Mouse (Mus musculus): ENCODE measurements at regions not wholly inside any gene's neighbourhood (a gene's known extent, or its start where the extent isn't known, plus 50 kb on each side); places are given as distances from the start of the nearest gene placed in this dataset.

- Histone ChIP-seq H3K4me3 (ENCODE audit: insufficient read depth, low read length) (no peak overlapping the region), H3K27ac (ENCODE audit: insufficient read depth, low read depth, low read length) (no peak overlapping the region), H3K4me1 (ENCODE audit: control insufficient read depth, insufficient read depth, low read length) (no peaks in the 10 kb centered on the region)
- no peak for TF ChIP-seq CTCF (IDR thresholded peaks at IDR 0.05; ENCODE audit: low read depth, low read length)
- no peak for TF ChIP-seq POLR2A (IDR thresholded peaks at IDR 0.05; ENCODE audit: borderline replicate concordance, low read depth, low read length)
These were observed 247.4 kb upstream of the Noct start for GRCm38 (mm10) chr3:50976818-50977217.

- Histone ChIP-seq H3K4me3 (ENCODE audit: insufficient read depth, low read length) (no peak overlapping the region), H3K27ac (ENCODE audit: insufficient read depth, low read depth, low read length) (no peak overlapping the region), H3K4me1 (ENCODE audit: control insufficient read depth, insufficient read depth, low read length) (no peaks in the 10 kb centered on the region)
- no peak for TF ChIP-seq POLR2A (IDR thresholded peaks at IDR 0.05; ENCODE audit: borderline replicate concordance, low read depth, low read length)
- TF ChIP-seq CTCF (IDR thresholded peaks at IDR 0.05; ENCODE audit: low read depth, low read length) = no peak
These were observed 245.6 kb upstream of the Noct start for GRCm38 (mm10) chr3:50978636-50979035.

GRCm38 (mm10) chr3:50979592-50979991 lies 244.7 kb upstream of the Noct start:
- Histone ChIP-seq H3K27ac (ENCODE audit: insufficient read depth, low read depth, low read length) (no peak overlapping the region), H3K4me1 (ENCODE audit: control insufficient read depth, insufficient read depth, low read length) (no peaks in the 10 kb centered on the region), H3K4me3 (ENCODE audit: insufficient read depth, low read length) (no peak overlapping the region)
- TF ChIP-seq POLR2A (IDR thresholded peaks at IDR 0.05; ENCODE audit: borderline replicate concordance, low read depth, low read length) (no peak), CTCF (IDR thresholded peaks at IDR 0.05; ENCODE audit: low read depth, low read length) (no peak)

- no peak overlapping the region for H3K27ac ChIP-seq (ENCODE audit: insufficient read depth, low read depth, low read length)
- TF ChIP-seq POLR2A (IDR thresholded peaks at IDR 0.05; ENCODE audit: borderline replicate concordance, low read depth, low read length) (no peak), CTCF (IDR thresholded peaks at IDR 0.05; ENCODE audit: low read depth, low read length) (no peak)
- no peak overlapping the region for H3K4me3 ChIP-seq (ENCODE audit: insufficient read depth, low read length)
These were observed 242.5 kb upstream of the Noct start for GRCm38 (mm10) chr3:50981751-50982150.

GRCm38 (mm10) chr3:50982649-50983048 lies 241.6 kb upstream of the Noct start:
- Histone ChIP-seq H3K27ac (ENCODE audit: insufficient read depth, low read depth, low read length) (no peak overlapping the region), H3K4me3 (ENCODE audit: insufficient read depth, low read length) (no peak overlapping the region), H3K4me1 (ENCODE audit: control insufficient read depth, insufficient read depth, low read length) (no peaks in the 10 kb centered on the region)
- no peak for TF ChIP-seq POLR2A (IDR thresholded peaks at IDR 0.05; ENCODE audit: borderline replicate concordance, low read depth, low read length)

More at GRCm38 (mm10) chr3:50981751-50982150, 242.5 kb upstream of the Noct start:
- H3K4me1 ChIP-seq (ENCODE audit: control insufficient read depth, insufficient read depth, low read length) = no peaks in the 10 kb centered on the region

- Histone ChIP-seq H3K27ac (ENCODE audit: insufficient read depth, low read depth, low read length) (no peak overlapping the region), H3K4me1 (ENCODE audit: control insufficient read depth, insufficient read depth, low read length) (no peaks in the 10 kb centered on the region), H3K4me3 (ENCODE audit: insufficient read depth, low read length) (no peak overlapping the region)
- TF ChIP-seq CTCF (IDR thresholded peaks at IDR 0.05; ENCODE audit: low read depth, low read length) (no peak), POLR2A (IDR thresholded peaks at IDR 0.05; ENCODE audit: borderline replicate concordance, low read depth, low read length) (no peak)
These were observed 241.1 kb upstream of the Noct start for GRCm38 (mm10) chr3:50983126-50983525.

GRCm38 (mm10) chr3:50983962-50984765 lies 240.1 kb upstream of the Noct start:
- Histone ChIP-seq H3K4me1 (ENCODE audit: control insufficient read depth, insufficient read depth, low read length) (no peaks in the 10 kb centered on the region), H3K4me3 (ENCODE audit: insufficient read depth, low read length) (no peak overlapping the region), H3K27ac (ENCODE audit: insufficient read depth, low read depth, low read length) (no peak overlapping the region)
- no peak for TF ChIP-seq POLR2A (IDR thresholded peaks at IDR 0.05; ENCODE audit: borderline replicate concordance, low read depth, low read length)

GRCm38 (mm10) chr3:50987821-50988220 lies 236.4 kb upstream of the Noct start:
- no peak overlapping the region for H3K4me3 ChIP-seq (ENCODE audit: insufficient read depth, low read length)
- no peaks in the 10 kb centered on the region for H3K4me1 ChIP-seq (ENCODE audit: control insufficient read depth, insufficient read depth, low read length)
- no peak for TF ChIP-seq POLR2A (IDR thresholded peaks at IDR 0.05; ENCODE audit: borderline replicate concordance, low read depth, low read length)
- no peak for TF ChIP-seq CTCF (IDR thresholded peaks at IDR 0.05; ENCODE audit: low read depth, low read length)
- H3K27ac ChIP-seq (ENCODE audit: insufficient read depth, low read depth, low read length) = no peak overlapping the region

- H3K27ac ChIP-seq (ENCODE audit: insufficient read depth, low read depth, low read length) = no peak overlapping the region
- H3K4me1 ChIP-seq (ENCODE audit: control insufficient read depth, insufficient read depth, low read length) = no peaks in the 10 kb centered on the region
- TF ChIP-seq CTCF (IDR thresholded peaks at IDR 0.05; ENCODE audit: low read depth, low read length) = no peak
- no peak for TF ChIP-seq POLR2A (IDR thresholded peaks at IDR 0.05; ENCODE audit: borderline replicate concordance, low read depth, low read length)
- H3K4me3 ChIP-seq (ENCODE audit: insufficient read depth, low read length) = no peak overlapping the region
These were observed 233.4 kb upstream of the Noct start for GRCm38 (mm10) chr3:50990810-50991209.

- TF ChIP-seq POLR2A (IDR thresholded peaks at IDR 0.05; ENCODE audit: borderline replicate concordance, low read depth, low read length) = no peak
- TF ChIP-seq CTCF (IDR thresholded peaks at IDR 0.05; ENCODE audit: low read depth, low read length) = no peak
- Histone ChIP-seq H3K4me3 (ENCODE audit: insufficient read depth, low read length) (no peak overlapping the region), H3K4me1 (ENCODE audit: control insufficient read depth, insufficient read depth, low read length) (no peaks in the 10 kb centered on the region), H3K27ac (ENCODE audit: insufficient read depth, low read depth, low read length) (no peak overlapping the region)
These were observed 231.5 kb upstream of the Noct start for GRCm38 (mm10) chr3:50992581-50993313.

Data from bone marrow macrophage, adult 2 months (primary cell).